Mouse (Mus musculus): ENCODE data around the gene Ckap2.

- TF ChIP-seq CTCF (IDR thresholded peaks at IDR 0.05; ENCODE audit: low read depth): no peak
- no peak for TF ChIP-seq EP300 (IDR thresholded peaks at IDR 0.05; ENCODE audit: low read depth)
These were observed at the start of gene Ckap2 for GRCm38 (mm10) chr8:22185431-22186397.
